Mouse (Mus musculus): ENCODE measurements around the gene Mog. TPM values are rescaled to one million over a fixed set of nuclear protein-coding genes. Genes with fewer than 3 reads are reported as not detected.

Mog gene
- polyA plus RNA-seq, 1 experiment from 2014 or later: not detected

- H3K9ac ChIP-seq: no peak overlapping the region
- no peaks in the 10 kb centered on the region for H3K9me3 ChIP-seq
- no peak overlapping the region for H3K27ac ChIP-seq
- 54% methylated on average over 4 of the region's 4 CpGs for WGBS
- ATAC-seq (ENCODE audit: insufficient number of reproducible peaks, low FRiP score, low TSS enrichment, low read depth): no peak
- H3K27me3 ChIP-seq: peaks cover 4% of the 10 kb centered on the region
- no peak overlapping the region for H3K4me3 ChIP-seq
- H3K4me1 ChIP-seq: peaks cover 34% of the 10 kb centered on the region
- H3K4me2 ChIP-seq: no peak overlapping the region
- H3K36me3 ChIP-seq: peaks cover 28% of the 10 kb centered on the region
Observed at GRCm38 (mm10) chr17:37051745-37052144, 28.5 kb upstream of the Mog start.

- peak overlapping the region; percentile 92 for H3K4me2 ChIP-seq
- H3K9me3 ChIP-seq: no peaks in the 10 kb centered on the region
- peaks cover 4% of the 10 kb centered on the region for H3K27me3 ChIP-seq
- H3K4me3 ChIP-seq: peak overlapping the region; percentile 64
- no peak overlapping the region for H3K27ac ChIP-seq
- H3K4me1 ChIP-seq: peaks cover 37% of the 10 kb centered on the region
- no peak for ATAC-seq (ENCODE audit: insufficient number of reproducible peaks, low FRiP score, low TSS enrichment, low read depth)
- H3K9ac ChIP-seq: peak overlapping the region; percentile 55
- 8% methylated on average over 16 of the region's 27 CpGs for WGBS
- H3K36me3 ChIP-seq: peaks cover 19% of the 10 kb centered on the region; the same call in 1 of the 2 replicates
Observed at GRCm38 (mm10) chr17:37050876-37051275, 27.7 kb upstream of the Mog start.

GRCm38 (mm10) chr17:37050399-37050798 lies 27.2 kb upstream of the Mog start:
- Histone ChIP-seq H3K9ac (peak overlapping the region; percentile 55), H3K36me3 (peaks cover 14% of the 10 kb centered on the region; the same call in 1 of the 2 replicates), H3K4me3 (peak overlapping the region; percentile 64), H3K9me3 (no peaks in the 10 kb centered on the region), H3K4me1 (peaks cover 40% of the 10 kb centered on the region), H3K27me3 (peaks cover 4% of the 10 kb centered on the region), H3K4me2 (peak overlapping the region; percentile 92), H3K27ac (peak overlapping the region; percentile 51; the same call in 1 of the 2 replicates)
- 0 out of 2 replicates have a peak, but pooled peaks have one; percentile 25 for ATAC-seq (ENCODE audit: insufficient number of reproducible peaks, low FRiP score, low TSS enrichment, low read depth)
- WGBS: 1% methylated on average over 22 of the region's 22 CpGs

- Histone ChIP-seq H3K27ac (peak overlapping the region; percentile 51; the same call in 1 of the 2 replicates), H3K4me2 (peak overlapping the region; percentile 92), H3K4me1 (peaks cover 45% of the 10 kb centered on the region), H3K9me3 (no peaks in the 10 kb centered on the region), H3K36me3 (peaks cover 9% of the 10 kb centered on the region; the same call in 1 of the 2 replicates), H3K9ac (peak overlapping the region; percentile 1; the same call in 1 of the 2 replicates), H3K4me3 (peak overlapping the region; percentile 64), H3K27me3 (peaks cover 4% of the 10 kb centered on the region)
- 3% methylated on average over 39 of the region's 39 CpGs for WGBS
- ATAC-seq (ENCODE audit: insufficient number of reproducible peaks, low FRiP score, low TSS enrichment, low read depth): no peak
Observed at GRCm38 (mm10) chr17:37049570-37050310, 26.5 kb upstream of the Mog start.

- Histone ChIP-seq H3K27me3 (peaks cover 4% of the 10 kb centered on the region), H3K27ac (no peak overlapping the region), H3K36me3 (no peaks in the 10 kb centered on the region), H3K4me2 (no peak overlapping the region), H3K4me1 (peaks cover 45% of the 10 kb centered on the region), H3K9ac (no peak overlapping the region), H3K4me3 (no peak overlapping the region), H3K9me3 (no peaks in the 10 kb centered on the region)
- 65% methylated on average over 7 of the region's 7 CpGs for WGBS
- ATAC-seq (ENCODE audit: insufficient number of reproducible peaks, low FRiP score, low TSS enrichment, low read depth): no peak
Observed at GRCm38 (mm10) chr17:37048383-37048782, 25.2 kb upstream of the Mog start.

- H3K36me3 ChIP-seq: no peaks in the 10 kb centered on the region
- no peak for ATAC-seq (ENCODE audit: insufficient number of reproducible peaks, low FRiP score, low TSS enrichment, low read depth)
- H3K4me3 ChIP-seq: no peak overlapping the region
- H3K4me2 ChIP-seq: no peak overlapping the region
- no peak overlapping the region for H3K27ac ChIP-seq
- H3K27me3 ChIP-seq: peaks cover 4% of the 10 kb centered on the region
- no peaks in the 10 kb centered on the region for H3K9me3 ChIP-seq
- 25% methylated on average over 3 of the region's 3 CpGs for WGBS
- H3K9ac ChIP-seq: no peak overlapping the region
- peaks cover 45% of the 10 kb centered on the region for H3K4me1 ChIP-seq
Observed at GRCm38 (mm10) chr17:37047981-37048380, 24.8 kb upstream of the Mog start.

GRCm38 (mm10) chr17:37047332-37047976 lies 24.3 kb upstream of the Mog start:
- ATAC-seq (ENCODE audit: insufficient number of reproducible peaks, low FRiP score, low TSS enrichment, low read depth): no peak
- H3K9ac ChIP-seq: no peak overlapping the region
- H3K27me3 ChIP-seq: peaks cover 4% of the 10 kb centered on the region
- no peaks in the 10 kb centered on the region for H3K36me3 ChIP-seq
- peaks cover 45% of the 10 kb centered on the region for H3K4me1 ChIP-seq
- H3K4me2 ChIP-seq: peak overlapping the region; percentile 94
- WGBS: 20% methylated on average over 19 of the region's 19 CpGs
- no peak overlapping the region for H3K27ac ChIP-seq
- H3K4me3 ChIP-seq: peak overlapping the region; percentile 80
- no peaks in the 10 kb centered on the region for H3K9me3 ChIP-seq

- ATAC-seq (ENCODE audit: insufficient number of reproducible peaks, low FRiP score, low TSS enrichment, low read depth): peak; percentile 66
- WGBS: under 1% methylated on average over 41 of the region's 58 CpGs
- H3K9me3 ChIP-seq: no peaks in the 10 kb centered on the region
- peaks cover 43% of the 10 kb centered on the region for H3K4me1 ChIP-seq
- H3K4me3 ChIP-seq: peak overlapping the region; percentile 80
- H3K36me3 ChIP-seq: no peaks in the 10 kb centered on the region
- peak overlapping the region; percentile 94 for H3K4me2 ChIP-seq
- H3K27ac ChIP-seq: peak overlapping the region; percentile 87
- peaks cover 4% of the 10 kb centered on the region for H3K27me3 ChIP-seq
- H3K9ac ChIP-seq: peak overlapping the region; percentile 82
Observed at GRCm38 (mm10) chr17:37046312-37047112, 23.3 kb upstream of the Mog start.

- WGBS: 1% methylated on average over 44 of the region's 55 CpGs
- no peaks in the 10 kb centered on the region for H3K9me3 ChIP-seq
- peak within 1 kb of the TSS; percentile 82 for H3K9ac ChIP-seq
- peak; percentile 87 for ATAC-seq (ENCODE audit: insufficient number of reproducible peaks, low FRiP score, low TSS enrichment, low read depth)
- H3K36me3 ChIP-seq: no peaks in the 10 kb centered on the region
- peak within 1 kb of the TSS; percentile 94 for H3K4me2 ChIP-seq
- peaks cover 4% of the 10 kb centered on the region for H3K27me3 ChIP-seq
- H3K4me3 ChIP-seq: peak within 1 kb of the TSS; percentile 80
- peaks cover 36% of the 10 kb centered on the region for H3K4me1 ChIP-seq
- peak within 1 kb of the TSS; percentile 87 for H3K27ac ChIP-seq
Observed at GRCm38 (mm10) chr17:37045611-37046311, 22.6 kb upstream of the Mog start, which contains the start of gene Gabbr1. Gene Gabbr1 (plus strand): TSS chr17:37045966.

- no peaks in the 10 kb centered on the region for H3K36me3 ChIP-seq
- WGBS: 57% methylated on average over 7 of the region's 7 CpGs
- no peak overlapping the region for H3K9ac ChIP-seq
Observed at GRCm38 (mm10) chr17:37044651-37045244, 21.6 kb upstream of the Mog start.

More at GRCm38 (mm10) chr17:37044651-37045244, 21.6 kb upstream of the Mog start:
- H3K4me1 ChIP-seq: peaks cover 27% of the 10 kb centered on the region
- H3K4me3 ChIP-seq: peak overlapping the region; percentile 80; the same call in 1 of the 2 replicates
- peaks cover 4% of the 10 kb centered on the region for H3K27me3 ChIP-seq
- no peaks in the 10 kb centered on the region for H3K9me3 ChIP-seq
- H3K4me2 ChIP-seq: peak overlapping the region; percentile 94
- peak overlapping the region; percentile 87; the same call in 1 of the 2 replicates for H3K27ac ChIP-seq
- no peak for ATAC-seq (ENCODE audit: insufficient number of reproducible peaks, low FRiP score, low TSS enrichment, low read depth)

Data from limb, embryonic 15.5 days (tissue).